Mouse (Mus musculus) liver, embryonic 16.5 days (tissue): ENCODE results near the gene Enpep. TPM values are rescaled to one million over a fixed set of nuclear protein-coding genes. Genes with fewer than 3 reads are reported as not detected.

Source experiments
- ATAC-seq: fragments of 200-750 bp; cut with Nextera tagmentation; 2 replicates; pipeline ENCODE4 v1.8.0; 2017; ENCODE audit warnings: low read depth, mild to moderate bottlenecking, moderate number of reproducible peaks, moderate library complexity
- H3K27ac ChIP-seq: fragments of 300-500 bp; sonication (generic); 2 replicates; pipeline ENCODE4 v1.5.1; 2014; ENCODE audit warnings: mild to moderate bottlenecking, low read length
- H3K27me3 ChIP-seq: fragments of 300-500 bp; sonication (generic); 2 replicates; pipeline ENCODE4 v1.6.1; 2014; ENCODE audit warnings: low read depth, low read length, mixed read lengths; ENCODE audit not compliant: control insufficient read depth, insufficient read depth
- H3K36me3 ChIP-seq: fragments of 300-500 bp; sonication (generic); 2 replicates; pipeline ENCODE4 v1.6.1; 2014; ENCODE audit warnings: mild to moderate bottlenecking; ENCODE audit not compliant: control insufficient read depth, insufficient read depth
- H3K4me1 ChIP-seq: fragments of 300-500 bp; sonication (generic); 2 replicates; pipeline ENCODE4 v1.6.1; 2014; ENCODE audit warnings: low read depth, low read length, mixed read lengths; ENCODE audit not compliant: control insufficient read depth
- H3K4me2 ChIP-seq: fragments of 300-500 bp; sonication (generic); 2 replicates; pipeline ENCODE4 v1.6.1; 2014; ENCODE audit warnings: low read depth, low read length, mixed read lengths
- H3K4me3 ChIP-seq: fragments of 300-500 bp; sonication (generic); 2 replicates; pipeline ENCODE4 v1.5.1; 2014; ENCODE audit warnings: low read depth, mild to moderate bottlenecking, low read length
- H3K9ac ChIP-seq: fragments of 300-500 bp; sonication (generic); 2 replicates; pipeline ENCODE4 v1.6.1; 2014; ENCODE audit warnings: low read depth, low read length
- H3K9me3 ChIP-seq: fragments of 300-500 bp; sonication (generic); replicated peaks from 2 replicates; pipeline ENCODE4 v1.6.1; 2016; ENCODE audit warnings: low read length; ENCODE audit not compliant: control insufficient read depth
- WGBS: fragments of 180-500 bp; shearing (Covaris S2); extraction: QIAGEN DNeasy Blood & Tissue Kit; methylation state at CpG from one replicate; pipeline ENCODE4 v1.1.7; 2014; ENCODE audit not compliant: insufficient replicate concordance; 5-methylcytosine and 5-hydroxymethylcytosine counted together
- polyA plus RNA-seq: library from polyadenylated mRNA; unstranded; fragments of >200 nt; fragmentation: Nextera tagmentation; extraction: Ambion mirVana; gene quantifications from 2 replicates; pipeline ENCODE4 v1.2.1, GENCODE M21; 2015

The Enpep gene
- polyA plus RNA-seq, 1 experiment from 2014 or later, result 6.8 TPM

GRCm38 (mm10) chr3:129221380-129222260 is 110.9 kb downstream of the Enpep start:
- no peaks in the 10 kb centered on the region for H3K9me3 ChIP-seq
- 11% methylated on average over 24 of the region's 27 CpGs for WGBS
- peaks cover 97% of the 10 kb centered on the region for H3K27me3 ChIP-seq
- no peak for ATAC-seq
- no peaks in the 10 kb centered on the region for H3K36me3 ChIP-seq
- H3K4me1 ChIP-seq, result no peaks in the 10 kb centered on the region
- no peak overlapping the region for H3K4me3 ChIP-seq
- H3K27ac ChIP-seq, result no peak overlapping the region
- H3K4me2 ChIP-seq, result no peak overlapping the region
- H3K9ac ChIP-seq, result no peak overlapping the region

- no peak for ATAC-seq
- no peak overlapping the region for H3K27ac ChIP-seq
- no peak overlapping the region for H3K4me3 ChIP-seq
- no peaks in the 10 kb centered on the region for H3K36me3 ChIP-seq
- no peaks in the 10 kb centered on the region for H3K4me1 ChIP-seq
- H3K27me3 ChIP-seq, result peaks cover 97% of the 10 kb centered on the region
- WGBS, result 4% methylated on average over 24 of the region's 24 CpGs
- no peaks in the 10 kb centered on the region for H3K9me3 ChIP-seq
- no peak overlapping the region for H3K9ac ChIP-seq
- no peak overlapping the region for H3K4me2 ChIP-seq
These were observed 111.7 kb downstream of the Enpep start for GRCm38 (mm10) chr3:129220681-129221379.

GRCm38 (mm10) chr3:129220086-129220670 is 112.3 kb downstream of the Enpep start:
- Histone ChIP-seq H3K9me3 (no peaks in the 10 kb centered on the region), H3K9ac (no peak overlapping the region), H3K4me2 (no peak overlapping the region), H3K4me3 (no peak overlapping the region), H3K27ac (no peak overlapping the region), H3K36me3 (no peaks in the 10 kb centered on the region), H3K4me1 (no peaks in the 10 kb centered on the region), H3K27me3 (peaks cover 97% of the 10 kb centered on the region)
- WGBS, result 8% methylated on average over 7 of the region's 7 CpGs
- no peak for ATAC-seq

Other genes with a start within 250 kb of the Enpep start
- gene Pitx2, start 132.8 kb downstream of the Enpep start, polyA plus RNA-seq, result 0.42 and 0.77 TPM in 2 replicates
- 11.0 and 15.0 TPM in 2 replicates for gene Elovl6, start 199.6 kb upstream of the Enpep start, polyA plus RNA-seq